Mouse (Mus musculus) MEL (cell line): ENCODE results near the gene Apba2. TPM values are rescaled to one million over a fixed set of nuclear protein-coding genes. Genes with fewer than 3 reads are reported as not detected.

Source experiments
- DNase-seq: peaks from one replicate; pipeline ENCODE4 v3.0.0; 2011; ENCODE audit warnings: low read depth, low spot score
- H3K27ac ChIP-seq: 2 replicates; pipeline ENCODE4 v1.5.1; 2012; ENCODE audit warnings: low read depth, mild to moderate bottlenecking, control low read depth, low read length, moderate library complexity; ENCODE audit not compliant: control insufficient read depth
- H3K27me3 ChIP-seq, 2 experiments: fragments of 150-350 bp in 1 of 2; sonication (generic) in 1 of 2; 2 replicates each; pipeline ENCODE4 v1.6.1; 2012; ENCODE audit warnings: low read length in 2 of 2, mild to moderate bottlenecking in 2 of 2, improper control_type of control experiment in 1 of 2, moderate library complexity in 1 of 2; ENCODE audit not compliant: insufficient read depth in 2 of 2, control insufficient read depth in 1 of 2
- H3K36me3 ChIP-seq, 2 experiments: 2 replicates each; pipeline ENCODE4 v1.6.1; 2012 to 2014; ENCODE audit warnings: low read length in 2 of 2, improper control_type of control experiment in 1 of 2, inconsistent platforms in 1 of 2, mild to moderate bottlenecking in 1 of 2; ENCODE audit not compliant: insufficient read depth in 2 of 2, control insufficient read depth in 1 of 2
- H3K4me1 ChIP-seq, 2 experiments: fragments of 150-350 bp in 1 of 2; sonication (generic) in 1 of 2; 2 replicates each; pipeline ENCODE4 v1.6.1; 2012; ENCODE audit warnings: low read length in 2 of 2, improper control_type of control experiment in 1 of 2, mild to moderate bottlenecking in 1 of 2; ENCODE audit not compliant: insufficient read depth in 2 of 2, control insufficient read depth in 1 of 2
- H3K4me3 ChIP-seq, 2 experiments: fragments of 150-350 bp in 1 of 2; sonication (generic) in 1 of 2; 2 replicates each; pipeline ENCODE4 v1.5.1; 2012; ENCODE audit warnings: low read depth in 2 of 2, low read length in 2 of 2, mild to moderate bottlenecking in 2 of 2, moderate library complexity in 2 of 2, control low read depth in 1 of 2, improper control_type of control experiment in 1 of 2; ENCODE audit not compliant: control insufficient read depth in 1 of 2, insufficient read depth in 1 of 2
- H3K79me2 ChIP-seq: 2 replicates; pipeline ENCODE4 v1.6.1; 2012; ENCODE audit warnings: mild to moderate bottlenecking, low read length, moderate library complexity; ENCODE audit not compliant: control insufficient read depth, poor library complexity, insufficient read depth
- H3K9ac ChIP-seq: 2 replicates; pipeline ENCODE4 v1.6.1; 2012; ENCODE audit warnings: low read depth, mild to moderate bottlenecking, control low read depth, low read length, moderate library complexity; ENCODE audit not compliant: control insufficient read depth, poor library complexity, severe bottlenecking
- H3K9me3 ChIP-seq: fragments of 150-350 bp; sonication (generic); replicated peaks from 2 replicates; pipeline ENCODE4 v1.6.1; 2012; ENCODE audit warnings: mild to moderate bottlenecking, low read length, improper control_type of control experiment, moderate library complexity; ENCODE audit not compliant: insufficient read depth
- E2F4 ChIP-seq: IDR thresholded peaks from 2 replicates; pipeline ENCODE4 v1.6.1; 2011; ENCODE audit warnings: low read depth, low read length, improper control_type of control experiment, borderline replicate concordance
- ELF1 ChIP-seq: IDR thresholded peaks from 2 replicates; pipeline ENCODE4 v1.6.1; 2014; ENCODE audit warnings: low read depth, mild to moderate bottlenecking, inconsistent platforms, low read length, improper control_type of control experiment, moderate library complexity
- EP300 ChIP-seq, 2 experiments: IDR thresholded peaks; 2 replicates each; pipeline ENCODE4 v1.6.1; 2011; ENCODE audit warnings: improper control_type of control experiment in 2 of 2, low read length in 2 of 2, low read depth in 1 of 2, mild to moderate bottlenecking in 1 of 2
- GABPA ChIP-seq: IDR thresholded peaks from 2 replicates; pipeline ENCODE4 v1.6.1; 2012; ENCODE audit warnings: low read depth, mild to moderate bottlenecking, inconsistent platforms, low read length, improper control_type of control experiment, moderate library complexity
- HCFC1 ChIP-seq: IDR thresholded peaks from 2 replicates; pipeline ENCODE4 v1.6.1; 2012; ENCODE audit warnings: low read depth, mild to moderate bottlenecking, inconsistent platforms, low read length, improper control_type of control experiment, moderate library complexity
- MAZ ChIP-seq: IDR thresholded peaks from 2 replicates; pipeline ENCODE4 v1.6.1; 2012; ENCODE audit warnings: low read depth, mild to moderate bottlenecking, inconsistent platforms, low read length, improper control_type of control experiment
- MYC ChIP-seq: IDR thresholded peaks from 2 replicates; pipeline ENCODE4 v1.6.1; 2011; ENCODE audit warnings: low read depth, mild to moderate bottlenecking, low read length, improper control_type of control experiment, moderate library complexity
- NELFE ChIP-seq: IDR thresholded peaks from 2 replicates; pipeline ENCODE4 v1.6.1; 2011; ENCODE audit warnings: low read depth, low read length, improper control_type of control experiment
- NRF1 ChIP-seq: IDR thresholded peaks from 2 replicates; pipeline ENCODE4 v1.6.1; 2014; ENCODE audit warnings: low read depth, mild to moderate bottlenecking, inconsistent platforms, low read length, improper control_type of control experiment, moderate library complexity; ENCODE audit not compliant: poor library complexity, insufficient read depth, severe bottlenecking
- POLR2AphosphoS2 ChIP-seq: IDR thresholded peaks from 2 replicates; pipeline ENCODE4 v1.6.1; 2011; ENCODE audit warnings: low read length, improper control_type of control experiment
- SIN3A ChIP-seq: IDR thresholded peaks from 2 replicates; pipeline ENCODE4 v1.6.1; 2012; ENCODE audit warnings: low read length, improper control_type of control experiment, inconsistent platforms
- TAL1 ChIP-seq: IDR thresholded peaks from 2 replicates; pipeline ENCODE4 v1.6.1; 2012; ENCODE audit warnings: mild to moderate bottlenecking, inconsistent platforms, low read length, moderate library complexity, mixed read lengths
- TCF12 ChIP-seq: IDR thresholded peaks from 2 replicates; pipeline ENCODE4 v1.6.1; 2014; ENCODE audit warnings: low read depth, mild to moderate bottlenecking, inconsistent platforms, low read length, improper control_type of control experiment, moderate library complexity
- ZC3H11A ChIP-seq: IDR thresholded peaks from 2 replicates; pipeline ENCODE4 v1.6.1; 2012; ENCODE audit warnings: low read depth, mild to moderate bottlenecking, inconsistent platforms, low read length, improper control_type of control experiment
- ZMIZ1 ChIP-seq: IDR thresholded peaks from 2 replicates; pipeline ENCODE4 v1.6.1; 2012; ENCODE audit warnings: low read depth, mild to moderate bottlenecking, inconsistent platforms, low read length, improper control_type of control experiment, moderate library complexity
- ZNF384 ChIP-seq: IDR thresholded peaks from 2 replicates; pipeline ENCODE4 v1.6.1; 2012; ENCODE audit warnings: low read depth, mild to moderate bottlenecking, inconsistent platforms, low read length, improper control_type of control experiment
- polyA plus RNA-seq, 2 experiments: library from polyadenylated mRNA; stranded (reverse) in 1 of 2; unstranded in 1 of 2; fragments of >175 nt in 1 of 2; fragments of >200 nt in 1 of 2; gene quantifications; 2 replicates each; pipeline versions ENCODE4 v1.2.1 to v1.2.4; 2012; ENCODE audit warnings: low replicate concordance in 2 of 2, low read depth in 1 of 2; ENCODE audit not compliant: insufficient read length in 2 of 2, insufficient read depth in 1 of 2, missing spikeins in 1 of 2
- total RNA-seq: library from RNA; depleted of rRNA; stranded (reverse); fragments of 300-350 nt; gene quantifications from 2 replicates; pipeline ENCODE4 v1.2.3, GENCODE M21; 2012

The Apba2 gene
- total and polyA plus RNA-seq, 3 experiments: not detected

DNA sequence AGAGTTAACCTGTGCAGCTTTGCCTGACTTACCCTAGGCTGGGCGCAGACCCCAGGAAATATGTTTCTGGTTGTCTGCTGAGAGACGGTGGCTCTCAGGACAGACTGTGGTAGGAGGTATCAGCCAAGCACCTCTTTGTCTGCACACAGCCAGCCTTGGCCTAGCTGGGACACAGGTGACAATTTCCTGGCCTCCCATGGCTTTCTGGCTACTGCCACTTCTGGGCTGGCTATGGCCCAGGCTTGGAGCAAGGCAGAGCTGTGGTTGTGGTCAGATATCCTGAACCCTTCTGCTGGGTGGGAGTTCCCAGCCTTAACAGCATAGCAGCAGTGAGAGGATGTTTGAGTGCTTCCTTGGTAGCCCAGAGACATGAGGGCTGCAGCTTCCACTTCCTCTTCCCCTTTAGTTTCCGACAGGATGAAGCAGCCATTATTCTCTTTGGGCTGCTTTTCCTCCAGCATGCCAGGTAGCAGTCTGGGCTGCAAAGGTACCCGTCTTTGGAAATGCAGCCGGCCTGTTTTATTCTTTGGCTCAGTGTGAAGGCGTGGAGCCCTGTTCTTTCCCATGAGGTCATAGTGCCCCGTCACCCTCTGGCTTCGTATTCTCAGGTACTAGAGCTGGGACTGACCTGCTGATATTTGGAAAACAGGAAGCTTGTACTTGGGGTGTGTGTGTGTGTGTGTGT is 9.2 kb downstream of the Apba2 start:
- no peak overlapping the region for H3K27ac ChIP-seq
- H3K79me2 ChIP-seq: no peaks in the 10 kb centered on the region
- H3K4me1 ChIP-seq: no peaks in the 10 kb centered on the region
- H3K27me3 ChIP-seq: no peaks in the 10 kb centered on the region
- no peaks in the 10 kb centered on the region for H3K9me3 ChIP-seq
- no peaks in the 10 kb centered on the region for H3K36me3 ChIP-seq
- no peak for TF ChIP-seq ELF1
- no peak for TF ChIP-seq NELFE
- TF ChIP-seq TCF12: no peak
- TF ChIP-seq POLR2AphosphoS2: no peak
- TF ChIP-seq ZMIZ1: no peak
- no peak for TF ChIP-seq ZC3H11A
- TF ChIP-seq TAL1: no peak
- no peak for TF ChIP-seq ZNF384
- TF ChIP-seq GABPA: no peak
- no peak for TF ChIP-seq MYC
- no peak overlapping the region for H3K4me3 ChIP-seq
- DNase-seq: no peak
- no peak overlapping the region for H3K9ac ChIP-seq

- H3K4me1 ChIP-seq: no peaks in the 10 kb centered on the region
- H3K4me3 ChIP-seq: no peak overlapping the region
- TF ChIP-seq MYC: no peak
- no peak for TF ChIP-seq MAZ
- no peak for TF ChIP-seq POLR2AphosphoS2
- no peak for TF ChIP-seq HCFC1
- TF ChIP-seq EP300 (IDR thresholded peaks at IDR 0.05; ENCODE audit: low read depth in 1 of 2, low read length in 2 of 2): no peak
- TF ChIP-seq, all 39 proteins: peak for 0
- no peak overlapping the region for H3K9ac ChIP-seq
- no peaks in the 10 kb centered on the region for H3K9me3 ChIP-seq
- no peaks in the 10 kb centered on the region for H3K27me3 ChIP-seq
- no peaks in the 10 kb centered on the region for H3K36me3 ChIP-seq
- no peaks in the 10 kb centered on the region for H3K79me2 ChIP-seq
- no peak overlapping the region for H3K27ac ChIP-seq
- no peak for DNase-seq
Measured at GRCm38 (mm10) chr7:64513621-64514020, 12.1 kb downstream of the Apba2 start.

DNA sequence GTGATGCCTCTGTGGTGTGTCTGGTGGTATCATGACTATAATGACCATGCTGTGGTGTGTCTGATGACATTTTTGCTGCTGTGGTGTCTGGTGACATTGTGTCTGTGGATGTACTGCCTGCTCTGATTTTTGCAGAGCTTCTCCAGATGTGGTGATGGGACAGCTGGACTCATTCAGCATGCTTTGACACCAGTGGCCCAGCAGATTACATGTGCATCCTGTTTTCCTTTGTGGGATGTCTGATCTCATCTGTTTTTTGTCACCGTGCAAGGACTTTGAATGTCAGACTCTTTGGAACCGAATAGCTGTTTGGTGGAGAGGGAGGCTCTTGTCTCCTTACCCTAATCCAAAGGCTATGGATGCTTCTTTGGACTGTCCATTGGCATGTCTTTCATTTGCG is 13.8 kb downstream of the Apba2 start:
- H3K36me3 ChIP-seq: no peaks in the 10 kb centered on the region
- H3K9me3 ChIP-seq: no peaks in the 10 kb centered on the region
- H3K79me2 ChIP-seq: no peaks in the 10 kb centered on the region
- H3K4me3 ChIP-seq: no peak overlapping the region
- H3K27ac ChIP-seq: no peak overlapping the region
- no peaks in the 10 kb centered on the region for H3K4me1 ChIP-seq
- TF ChIP-seq E2F4 (no peak), SIN3A (no peak), NRF1 (no peak)
- DNase-seq: no peak
- H3K27me3 ChIP-seq: no peaks in the 10 kb centered on the region
- H3K9ac ChIP-seq: no peak overlapping the region
